Mouse (Mus musculus) cortical plate, adult 2 months (tissue): ENCODE results near the gene Mgat2. TPM values are rescaled to one million over a fixed set of nuclear protein-coding genes. Genes with fewer than 3 reads are reported as not detected.

ENCODE experiments used
- H3K27ac ChIP-seq: fragments of 200-500 bp; 2 replicates; pipeline ENCODE4 v1.5.1; 2012; ENCODE audit warnings: low read length, control low read depth, inconsistent platforms; ENCODE audit not compliant: insufficient read depth
- H3K4me1 ChIP-seq: fragments of 200-500 bp; 2 replicates; pipeline ENCODE4 v1.6.1; 2011; ENCODE audit warnings: low read length; ENCODE audit not compliant: control insufficient read depth, insufficient read depth
- H3K4me3 ChIP-seq: fragments of 200-500 bp; 2 replicates; pipeline ENCODE4 v1.5.1; 2011; ENCODE audit warnings: mild to moderate bottlenecking, low read length, control low read depth; ENCODE audit not compliant: insufficient read depth
- CTCF ChIP-seq: fragments of 200-500 bp; IDR thresholded peaks from 2 replicates; pipeline ENCODE4 v1.5.1; 2011; ENCODE audit warnings: mild to moderate bottlenecking, control low read depth, low read length; ENCODE audit not compliant: insufficient read depth; ENCODE audit errors: extremely low read depth
- POLR2A ChIP-seq: fragments of 200-500 bp; IDR thresholded peaks from 2 replicates; pipeline ENCODE4 v1.6.1; 2011; ENCODE audit warnings: mild to moderate bottlenecking, low read length, control low read depth; ENCODE audit not compliant: insufficient read depth; ENCODE audit errors: extremely low read depth
- polyA plus RNA-seq: library from polyadenylated mRNA; depleted of rRNA; stranded (reverse); fragments of >200 nt; gene quantifications from 2 replicates; pipeline ENCODE4 v1.2.3, GENCODE M21; 2012; rRNA removed

The Mgat2 gene
- polyA plus RNA-seq, 1 experiment, result 15.3 TPM

GRCm38 (mm10) chr12:69235782-69236181 is 51.8 kb downstream of the Mgat2 start:
- no peak overlapping the region for H3K4me3 ChIP-seq

More at GRCm38 (mm10) chr12:69235782-69236181, 51.8 kb downstream of the Mgat2 start:
- H3K27ac ChIP-seq, result no peak overlapping the region
- H3K4me1 ChIP-seq, result no peaks in the 10 kb centered on the region
- TF ChIP-seq CTCF (no peak), POLR2A (no peak)

Other genes starting within 250 kb of the Mgat2 start
- 1,487 and 1,750 TPM in 2 replicates for gene Rps29, start 25.0 kb upstream of the Mgat2 start, polyA plus RNA-seq
- 0.13 and 0.15 TPM in 2 replicates for gene Lrr1, start 15.3 kb upstream of the Mgat2 start, polyA plus RNA-seq
- gene Rpl36al, start 74 bp upstream of the Mgat2 start, polyA plus RNA-seq, result 324 and 336 TPM in 2 replicates
- gene Gm49383, start 12.9 kb downstream of the Mgat2 start, polyA plus RNA-seq, result 0.61 and 0.64 TPM in 2 replicates
- gene Dnaaf2, start 14.3 kb downstream of the Mgat2 start, polyA plus RNA-seq, result 2.2 and 3.1 TPM in 2 replicates
- gene Gm49384, start 20.1 kb downstream of the Mgat2 start, polyA plus RNA-seq, result 1.1 and 3.1 TPM in 2 replicates
- gene Pole2, start 44.0 kb downstream of the Mgat2 start, polyA plus RNA-seq, result 0.44 and 1.1 TPM in 2 replicates
- 11.5 and 14.1 TPM in 2 replicates for gene Klhdc1, start 57.0 kb downstream of the Mgat2 start, polyA plus RNA-seq
- gene Klhdc2, start 112.5 kb downstream of the Mgat2 start, polyA plus RNA-seq, result 122 and 123 TPM in 2 replicates
- 33.7 and 34.4 TPM in 2 replicates for gene Nemf, start 173.0 kb downstream of the Mgat2 start, polyA plus RNA-seq
- gene Arf6, start 188.0 kb downstream of the Mgat2 start, polyA plus RNA-seq, result 43.1 and 44.7 TPM in 2 replicates
- gene Gm9887, start 188.3 kb downstream of the Mgat2 start, polyA plus RNA-seq, result 0.40 and 0.64 TPM in 2 replicates